Mouse (Mus musculus) E14TG2a.4 (cell line): ENCODE data around the gene Pcsk7.

Source experiments
- H3K27me3 ChIP-seq: 2 replicates; pipeline ENCODE4 v1.6.1; 2014; ENCODE audit warnings: low read length, control low read depth; ENCODE audit not compliant: insufficient read depth
- H3K36me3 ChIP-seq: 2 replicates; pipeline ENCODE4 v1.6.1; 2014; ENCODE audit warnings: low read length, control low read depth; ENCODE audit not compliant: insufficient read depth
- H3K4me1 ChIP-seq: replicated peaks from 2 replicates; pipeline ENCODE4 v1.6.1; 2014; ENCODE audit warnings: low read depth, low read length, control low read depth
- H3K4me3 ChIP-seq: replicated peaks from 2 replicates; pipeline ENCODE4 v1.5.1; 2014; ENCODE audit warnings: mild to moderate bottlenecking, low read length
- H3K9me3 ChIP-seq: 2 replicates; pipeline ENCODE4 v1.6.1; 2014; ENCODE audit warnings: low read length, control low read depth
- CTCF ChIP-seq: conservative IDR thresholded peaks from 2 replicates; pipeline ENCODE4 v1.5.1; 2014; ENCODE audit warnings: low read length
- NANOG ChIP-seq: IDR thresholded peaks from 2 replicates; pipeline ENCODE4 v1.6.1; 2014; ENCODE audit warnings: borderline replicate concordance, low read length, mixed read lengths
- POU5F1 ChIP-seq: IDR thresholded peaks from 2 replicates; pipeline ENCODE4 v1.6.1; 2014; ENCODE audit warnings: low read length, borderline replicate concordance

The Pcsk7 gene

DNA sequence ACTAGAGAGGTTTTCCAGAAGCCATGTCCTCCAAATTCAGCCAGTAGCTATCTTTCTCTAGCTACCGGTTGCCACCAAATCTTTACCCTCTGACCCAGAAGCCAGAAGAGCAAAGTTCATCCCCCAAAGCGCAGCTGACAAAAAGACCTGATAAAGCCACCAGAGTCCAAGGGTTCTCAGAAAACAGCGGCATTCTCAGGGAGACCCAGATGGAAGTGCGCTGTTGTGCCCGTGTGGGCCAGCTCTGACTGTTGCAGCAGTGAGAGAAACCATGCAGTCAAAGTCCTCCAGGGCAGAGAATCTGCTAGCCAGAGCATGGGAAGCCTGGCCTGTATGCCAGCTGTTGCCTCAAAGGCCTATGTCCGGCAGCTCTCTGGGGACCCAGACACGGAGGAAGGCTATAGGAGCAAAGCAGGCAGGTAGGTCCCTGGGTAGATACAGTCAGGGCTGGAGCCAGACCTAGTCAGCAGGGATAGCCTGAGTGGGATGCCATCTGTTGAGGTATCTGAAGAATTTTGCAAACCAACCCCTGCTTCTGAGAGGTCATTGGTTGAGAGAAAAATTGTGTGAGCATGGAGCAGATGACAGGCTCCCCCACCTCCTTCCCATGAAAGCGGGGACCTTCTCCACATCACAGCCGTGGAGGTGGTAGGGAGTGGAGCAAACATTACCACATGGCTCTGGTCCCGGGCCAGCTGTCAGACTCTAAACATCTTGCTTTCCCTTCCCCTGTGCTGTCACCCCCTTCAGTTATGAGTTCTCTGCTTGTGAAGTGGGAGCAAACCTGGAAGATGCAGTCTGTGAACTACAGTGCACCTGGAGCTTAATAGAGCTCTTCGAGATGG, 26.5 kb downstream of the Pcsk7 start:
- Histone ChIP-seq H3K4me3 (no peak overlapping the region), H3K9me3 (no peaks in the 10 kb centered on the region), H3K36me3 (peaks cover 35% of the 10 kb centered on the region), H3K27me3 (peaks cover 17% of the 10 kb centered on the region), H3K4me1 (peaks cover 17% of the 10 kb centered on the region)
- TF ChIP-seq NANOG: no peak
- TF ChIP-seq POU5F1: no peak
- no peak for TF ChIP-seq CTCF

GRCm38 (mm10) chr9:45935628-45936210, 29.4 kb downstream of the Pcsk7 start, which contains the start of gene Tagln:
Gene Tagln, minus strand, starts transcription at chr9:45936058.
- Histone ChIP-seq H3K4me3 (peak within 1 kb of the TSS; percentile 70), H3K27me3 (peaks cover 17% of the 10 kb centered on the region), H3K4me1 (peaks cover 17% of the 10 kb centered on the region), H3K36me3 (peaks cover 30% of the 10 kb centered on the region), H3K9me3 (no peaks in the 10 kb centered on the region)
- TF ChIP-seq NANOG (no peak), POU5F1 (no peak), CTCF (no peak)

- TF ChIP-seq NANOG (no peak), CTCF (peak; percentile 69)
- H3K4me3 ChIP-seq: no peak overlapping the region
- peaks cover 28% of the 10 kb centered on the region for H3K36me3 ChIP-seq
- peaks cover 20% of the 10 kb centered on the region for H3K27me3 ChIP-seq
- peaks cover 27% of the 10 kb centered on the region for H3K4me1 ChIP-seq
- H3K9me3 ChIP-seq: no peaks in the 10 kb centered on the region
These were observed 30.6 kb downstream of the Pcsk7 start for GRCm38 (mm10) chr9:45936883-45937282.

GRCm38 (mm10) chr9:45938088-45938487, 31.8 kb downstream of the Pcsk7 start:
- peaks cover 39% of the 10 kb centered on the region for H3K4me1 ChIP-seq
- peaks cover 29% of the 10 kb centered on the region for H3K27me3 ChIP-seq
- no peaks in the 10 kb centered on the region for H3K9me3 ChIP-seq
- H3K4me3 ChIP-seq: no peak overlapping the region
- H3K36me3 ChIP-seq: peaks cover 39% of the 10 kb centered on the region
- TF ChIP-seq NANOG (no peak), CTCF (no peak), POU5F1 (no peak)

DNA sequence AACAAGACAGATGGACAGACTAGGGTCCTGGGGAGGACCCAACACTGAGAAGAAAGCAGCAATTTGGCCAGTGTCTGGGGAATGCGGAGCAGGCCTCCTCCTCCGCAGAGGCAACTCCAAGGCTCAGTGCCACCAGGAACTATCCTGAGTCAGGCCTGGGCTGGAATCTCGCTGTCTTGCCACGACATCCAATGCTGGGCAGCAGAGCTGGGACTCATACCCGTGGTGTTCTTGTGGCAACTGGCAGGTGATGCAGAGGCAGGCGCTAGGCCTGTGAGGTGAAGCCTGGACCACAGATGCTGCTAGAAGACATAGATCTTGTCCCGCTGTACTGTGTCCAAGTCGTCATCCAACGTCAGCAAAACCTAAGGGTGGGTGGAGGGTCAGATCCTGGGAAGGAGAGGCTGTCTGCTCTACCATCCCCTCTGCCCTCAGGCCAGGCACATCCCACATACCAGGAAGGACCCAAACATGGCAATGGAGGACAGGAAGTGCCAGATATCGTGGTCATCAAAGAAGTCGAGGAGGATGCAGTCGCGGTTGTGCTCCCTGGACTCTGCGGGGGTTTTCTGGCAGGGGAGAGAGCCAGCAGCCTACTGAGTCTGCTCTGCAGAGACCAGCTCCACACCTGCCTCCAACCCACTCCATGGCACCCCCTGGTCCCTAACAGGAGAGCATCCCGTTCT, 32.8 kb downstream of the Pcsk7 start:
- peaks cover 47% of the 10 kb centered on the region for H3K36me3 ChIP-seq
- H3K4me1 ChIP-seq: peaks cover 46% of the 10 kb centered on the region
- H3K4me3 ChIP-seq: no peak overlapping the region
- peaks cover 30% of the 10 kb centered on the region for H3K27me3 ChIP-seq
- H3K9me3 ChIP-seq: no peaks in the 10 kb centered on the region
- TF ChIP-seq POU5F1 (no peak), NANOG (no peak), CTCF (no peak)

GRCm38 (mm10) chr9:45939794-45940193, 33.5 kb downstream of the Pcsk7 start:
- no peaks in the 10 kb centered on the region for H3K9me3 ChIP-seq
- TF ChIP-seq CTCF (no peak), NANOG (no peak), POU5F1 (no peak)
- H3K36me3 ChIP-seq: peaks cover 54% of the 10 kb centered on the region
- H3K4me3 ChIP-seq: no peak overlapping the region
- H3K27me3 ChIP-seq: peaks cover 26% of the 10 kb centered on the region
- peaks cover 53% of the 10 kb centered on the region for H3K4me1 ChIP-seq

- no peaks in the 10 kb centered on the region for H3K9me3 ChIP-seq
- TF ChIP-seq CTCF: no peak
- TF ChIP-seq POU5F1: no peak
- no peak for TF ChIP-seq NANOG
These were observed 35.1 kb downstream of the Pcsk7 start for GRCm38 (mm10) chr9:45941329-45941888.

DNA sequence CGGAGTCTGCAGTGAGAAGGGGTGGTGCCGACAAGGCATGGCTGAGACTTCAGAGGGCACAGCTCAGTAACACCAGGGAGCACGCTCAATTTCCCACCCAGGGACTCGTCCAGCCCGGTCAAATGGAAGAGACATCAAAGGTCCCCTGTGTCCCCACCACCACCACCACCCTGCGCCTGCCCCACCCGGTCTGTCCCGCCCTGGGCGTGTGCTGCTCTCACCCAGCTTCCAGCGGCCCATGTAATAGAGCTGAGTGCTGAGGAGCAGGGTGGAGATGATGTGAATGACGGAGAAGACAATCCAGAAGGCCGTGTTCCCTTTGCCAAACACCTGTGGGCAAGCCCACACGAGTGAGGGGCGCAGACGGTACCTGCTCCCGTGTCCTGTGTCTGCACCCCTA, 36.2 kb downstream of the Pcsk7 start:
- Histone ChIP-seq H3K36me3 (peaks cover 69% of the 10 kb centered on the region), H3K27me3 (0 out of 2 replicates have a peak, but pooled peaks cover 12% of the 10 kb centered on the region), H3K4me1 (peaks cover 60% of the 10 kb centered on the region), H3K9me3 (no peaks in the 10 kb centered on the region), H3K4me3 (peak overlapping the region; percentile 37; the same call in 1 of the 2 replicates)
- TF ChIP-seq CTCF: no peak

More at GRCm38 (mm10) chr9:45941329-45941888, 35.1 kb downstream of the Pcsk7 start:
- peak overlapping the region; percentile 62 for H3K4me3 ChIP-seq
- 0 out of 2 replicates have a peak, but pooled peaks cover 12% of the 10 kb centered on the region for H3K27me3 ChIP-seq
- H3K4me1 ChIP-seq: peaks cover 57% of the 10 kb centered on the region
- H3K36me3 ChIP-seq: peaks cover 69% of the 10 kb centered on the region
